Mouse (Mus musculus) Patski (cell line): Measurements from ENCODE around the gene Fan1. TPM values are rescaled to one million over a fixed set of nuclear protein-coding genes. Genes with fewer than 3 reads are reported as not detected.

Source experiments
- ATAC-seq: fragments of 100-300 bp; one replicate; pipeline ENCODE4 v1.8.0; 2021
- CTCF ChIA-PET: fragments of 350-600 bp; sonication (Branson Sonifier 250); formaldehyde crosslinking; loops from one replicate; lab custom pipeline; 2022; ENCODE audit warnings: inconsistent platforms; lab: Charles Lee
- POLR2A ChIA-PET: fragments of 350-600 bp; sonication (Branson Sonifier 250); formaldehyde crosslinking; loops from one replicate; lab custom pipeline; 2022; ENCODE audit warnings: antibody characterized with exemption, inconsistent platforms; lab: Charles Lee
- DNase-seq: peaks from one replicate; pipeline ENCODE4 v3.0.0-alpha.2; 2011; ENCODE audit warnings: low read depth, low spot score
- H3K27me3 ChIP-seq: fragments of 371-371 bp; one replicate; pipeline ENCODE4 v1.5.1; 2021
- CTCF ChIP-seq: fragments of 100-300 bp; IDR thresholded peaks from one replicate; pipeline ENCODE4 v1.5.1; 2021
- in situ Hi-C: fragments of 300-500 bp; cut with MboI; formaldehyde crosslinking; loops from 3 replicates; pipeline ENCODE4 v1.11.1; 2018; ENCODE audit warnings: low pct_unique_long_range_greater_than_20kb, mixed read lengths
- polyA plus RNA-seq: library from polyadenylated mRNA; unstranded; gene quantifications from one replicate; pipeline ENCODE4 v1.2.3, GENCODE M21; 2021

The Fan1 gene
- polyA plus RNA-seq, result 5.2 TPM

GRCm38 (mm10) chr7:64373830-64374562 lies at the start of gene Fan1:
TSS of gene Fan1 (minus strand) at chr7:64374095.
- DNase-seq, result peak; percentile 50
- peak; percentile 98 for ATAC-seq
- TF ChIP-seq CTCF, result no peak
- in situ Hi-C loops, result no loop called here
- ChIA-PET CTCF (interaction anchor here (1.0 kb wide), 1 partner anchor 50 kb away, joined by 3 read pairs; no protein-coding TSS in a partner anchor), POLR2A (no interaction called here)
- no peaks in the 10 kb centered on the region for H3K27me3 ChIP-seq

GRCm38 (mm10) chr7:64403989-64404388 lies 30.1 kb upstream of the Fan1 start:
- TF ChIP-seq CTCF, result no peak
- DNase-seq, result no peak
- no peak for ATAC-seq
- CTCF ChIA-PET, result no interaction called here
- in situ Hi-C loops, result no loop called here
- H3K27me3 ChIP-seq, result no peaks in the 10 kb centered on the region
- POLR2A ChIA-PET, result no interaction called here

- ATAC-seq (no peak), DNase-seq (no peak)
- H3K27me3 ChIP-seq, result no peaks in the 10 kb centered on the region
- CTCF ChIA-PET, result no interaction called here
- no peak for TF ChIP-seq CTCF
- POLR2A ChIA-PET, result no interaction called here
- in situ Hi-C loops, result no loop called here
Observed at GRCm38 (mm10) chr7:64402452-64402851, 28.6 kb upstream of the Fan1 start.

DNA sequence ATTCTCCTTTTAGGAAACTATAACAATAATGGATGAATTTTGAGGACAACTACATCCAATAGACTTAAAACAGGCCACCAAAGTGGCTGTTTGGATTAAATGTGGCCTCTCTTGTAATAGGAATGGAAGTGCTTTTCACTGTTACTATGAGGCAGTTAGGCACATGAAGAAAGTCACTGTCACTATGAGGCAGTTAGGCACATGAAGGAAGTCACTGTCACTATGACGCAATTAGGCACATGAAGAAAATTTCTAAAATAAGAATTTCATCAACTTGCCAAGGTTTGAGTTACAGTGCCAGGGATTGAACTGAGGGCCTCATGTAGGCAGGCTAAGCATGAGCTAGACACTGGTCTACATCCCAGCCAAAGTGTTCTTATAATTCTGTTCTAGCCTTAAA lies 26.8 kb upstream of the Fan1 start:
- ATAC-seq (no peak), DNase-seq (no peak)
- H3K27me3 ChIP-seq, result no peaks in the 10 kb centered on the region
- POLR2A ChIA-PET, result no interaction called here
- CTCF ChIA-PET, result no interaction called here
- in situ Hi-C loops, result no loop called here
- no peak for TF ChIP-seq CTCF

DNA sequence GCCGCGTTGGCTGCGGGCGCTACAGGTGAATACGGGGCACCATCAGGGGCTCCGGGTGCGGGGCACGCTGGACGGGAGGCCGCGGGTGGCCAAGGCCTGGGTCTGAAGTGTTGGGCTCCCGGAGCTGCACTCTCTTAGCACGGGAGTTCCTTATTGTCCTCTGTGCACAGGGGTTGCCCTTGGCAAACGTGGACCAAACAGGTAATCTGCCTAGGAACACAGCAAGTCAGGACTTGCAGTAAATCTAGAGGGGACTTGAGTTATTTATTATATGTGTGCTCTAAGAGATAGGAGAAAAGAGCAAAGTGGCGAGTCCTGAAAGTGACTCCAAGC lies 18.9 kb upstream of the Fan1 start:
- H3K27me3 ChIP-seq, result no peaks in the 10 kb centered on the region
- no peak for TF ChIP-seq CTCF
- POLR2A ChIA-PET, result no interaction called here
- CTCF ChIA-PET, result no interaction called here
- ATAC-seq, result peak; percentile 49
- in situ Hi-C loops, result no loop called here
- DNase-seq, result no peak

- POLR2A ChIA-PET, result interaction anchor here (1.1 kb wide), 1 partner anchor 15 kb away, joined by 3 read pairs; no protein-coding TSS in a partner anchor
- ATAC-seq (peak; percentile 99), DNase-seq (peak; percentile 62)
- H3K27me3 ChIP-seq, result no peaks in the 10 kb centered on the region
- in situ Hi-C loops, result no loop called here
- no peak for TF ChIP-seq CTCF
- CTCF ChIA-PET, result no interaction called here
Observed at GRCm38 (mm10) chr7:64392122-64392818, 18.4 kb upstream of the Fan1 start, which contains the start of the genes Mphosph10 and Mcee. TSS of gene Mphosph10 (minus strand) at chr7:64392268. TSS of gene Mcee (plus strand) at chr7:64392607.

DNA sequence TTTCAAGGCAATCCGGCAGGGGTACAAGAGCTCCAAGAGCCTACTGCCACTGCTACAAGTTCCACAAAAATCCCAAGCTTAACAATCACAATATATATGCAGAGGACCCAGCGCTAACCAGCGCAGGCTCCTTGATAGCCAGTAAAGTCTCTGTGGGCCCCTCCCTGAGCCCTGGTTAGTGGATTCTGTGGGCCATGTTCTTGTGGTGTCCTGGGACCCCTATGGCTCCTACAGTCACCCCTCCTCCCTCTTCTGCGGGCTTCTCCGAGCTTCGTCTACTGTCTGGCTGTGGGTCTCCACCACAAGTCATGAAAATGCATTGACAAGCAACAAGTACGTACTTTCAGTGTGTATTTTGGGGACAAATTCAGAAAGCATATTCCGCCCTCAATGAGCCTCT lies 17.6 kb upstream of the Fan1 start:
- TF ChIP-seq CTCF, result no peak
- no peak for DNase-seq
- no peaks in the 10 kb centered on the region for H3K27me3 ChIP-seq
- in situ Hi-C loops, result no loop called here
- CTCF ChIA-PET, result no interaction called here
- ATAC-seq, result no peak
- POLR2A ChIA-PET, result interaction anchor here (1.1 kb wide), 1 partner anchor 16 kb away, joined by 3 read pairs; no protein-coding TSS in a partner anchor

GRCm38 (mm10) chr7:64373147-64373829 lies 607 bp downstream of the Fan1 start:
- H3K27me3 ChIP-seq, result no peaks in the 10 kb centered on the region
- in situ Hi-C loops, result no loop called here
- no peak for DNase-seq
- POLR2A ChIA-PET, result no interaction called here
- ATAC-seq, result no peak
- no peak for TF ChIP-seq CTCF
- CTCF ChIA-PET, result interaction anchor here (1.0 kb wide), 1 partner anchor 49 kb away, joined by 3 read pairs; no protein-coding TSS in a partner anchor

DNA sequence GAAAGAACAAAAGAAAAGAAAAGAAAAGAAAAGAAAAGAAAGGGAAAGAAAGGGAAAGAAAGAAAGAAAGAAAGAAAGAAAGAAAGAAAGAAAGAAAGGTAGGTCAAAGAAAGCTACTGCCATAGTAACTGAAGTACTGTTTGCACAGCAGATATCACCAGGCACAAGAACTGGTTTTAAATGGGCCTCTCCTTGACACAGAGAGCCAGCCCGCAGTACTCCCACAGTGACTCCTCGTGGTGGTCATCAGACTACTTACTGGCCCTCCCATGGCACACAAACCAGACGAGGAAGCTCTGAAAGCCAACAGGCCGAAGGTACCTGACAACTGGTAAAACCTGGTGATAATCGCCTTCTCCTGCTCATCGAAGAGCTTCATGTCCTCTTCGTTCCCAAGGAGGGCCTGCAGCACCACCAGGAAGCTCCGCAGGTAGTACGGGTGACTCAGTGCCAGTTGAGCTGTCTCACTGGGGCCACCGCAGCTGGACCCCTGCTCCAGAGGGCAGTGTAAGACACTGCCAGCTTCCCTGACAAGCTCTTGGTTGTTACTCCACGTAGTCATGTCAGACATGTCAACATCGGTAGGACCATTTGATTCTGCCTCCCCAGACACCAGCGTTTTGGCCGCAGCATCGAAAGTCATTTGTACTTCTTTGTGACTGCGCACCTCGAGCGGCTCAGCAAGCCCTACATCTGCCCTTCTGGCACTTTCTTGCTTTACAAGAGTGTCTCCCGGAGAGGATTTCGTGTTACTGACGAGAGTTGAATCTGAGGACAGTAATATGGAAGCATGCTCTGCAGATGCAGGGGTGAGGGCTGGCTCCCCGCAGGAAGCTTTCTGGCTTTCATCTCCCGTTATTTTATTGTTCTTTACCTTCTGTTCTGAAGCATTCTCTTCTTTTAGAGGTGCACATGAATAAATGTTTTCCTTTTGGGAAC lies 1.7 kb downstream of the Fan1 start:
- POLR2A ChIA-PET, result interaction anchor here (0.5 kb wide), 1 partner anchor 208 kb away, joined by 4 read pairs; no protein-coding TSS in a partner anchor
- no peaks in the 10 kb centered on the region for H3K27me3 ChIP-seq
- CTCF ChIA-PET, result no interaction called here
- in situ Hi-C loops, result no loop called here
- ATAC-seq, result no peak
- TF ChIP-seq CTCF, result no peak
- no peak for DNase-seq

DNA sequence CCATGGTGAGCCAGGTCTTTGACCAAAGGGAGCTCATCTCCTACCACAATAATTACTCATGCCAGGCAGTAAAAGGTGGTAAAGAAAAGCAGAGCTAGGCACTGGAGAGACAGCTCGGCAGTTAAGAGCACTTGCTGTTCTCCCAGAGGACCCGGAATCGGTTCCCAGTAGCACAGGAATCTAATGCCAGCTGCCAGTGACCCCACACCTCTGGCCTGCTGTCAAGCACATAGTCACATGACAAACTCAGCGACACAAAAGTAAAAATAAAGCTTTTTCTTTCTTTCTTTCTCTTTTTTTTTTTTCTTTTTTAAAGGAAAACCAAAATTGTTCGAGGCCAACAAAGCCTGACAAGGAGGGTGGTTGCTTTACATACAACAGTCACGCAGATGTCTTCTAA lies 4.1 kb downstream of the Fan1 start:
- H3K27me3 ChIP-seq, result no peaks in the 10 kb centered on the region
- CTCF ChIA-PET, result no interaction called here
- POLR2A ChIA-PET, result interaction anchor here (0.6 kb wide), 1 partner anchor 8 kb away, joined by 3 read pairs; no protein-coding TSS in a partner anchor
- ATAC-seq, result no peak
- DNase-seq, result no peak
- no peak for TF ChIP-seq CTCF
- in situ Hi-C loops, result no loop called here
